Mouse (Mus musculus) cerebellum, postnatal 14 days (tissue): ENCODE results near the gene Coq10b.

Source experiments
- DNase-seq, 2 experiments: peaks; one replicate each; pipeline ENCODE4 v3.0.0; 2021; ENCODE audit warnings: mixed read lengths in 2 of 2

Coq10b gene

DNA sequence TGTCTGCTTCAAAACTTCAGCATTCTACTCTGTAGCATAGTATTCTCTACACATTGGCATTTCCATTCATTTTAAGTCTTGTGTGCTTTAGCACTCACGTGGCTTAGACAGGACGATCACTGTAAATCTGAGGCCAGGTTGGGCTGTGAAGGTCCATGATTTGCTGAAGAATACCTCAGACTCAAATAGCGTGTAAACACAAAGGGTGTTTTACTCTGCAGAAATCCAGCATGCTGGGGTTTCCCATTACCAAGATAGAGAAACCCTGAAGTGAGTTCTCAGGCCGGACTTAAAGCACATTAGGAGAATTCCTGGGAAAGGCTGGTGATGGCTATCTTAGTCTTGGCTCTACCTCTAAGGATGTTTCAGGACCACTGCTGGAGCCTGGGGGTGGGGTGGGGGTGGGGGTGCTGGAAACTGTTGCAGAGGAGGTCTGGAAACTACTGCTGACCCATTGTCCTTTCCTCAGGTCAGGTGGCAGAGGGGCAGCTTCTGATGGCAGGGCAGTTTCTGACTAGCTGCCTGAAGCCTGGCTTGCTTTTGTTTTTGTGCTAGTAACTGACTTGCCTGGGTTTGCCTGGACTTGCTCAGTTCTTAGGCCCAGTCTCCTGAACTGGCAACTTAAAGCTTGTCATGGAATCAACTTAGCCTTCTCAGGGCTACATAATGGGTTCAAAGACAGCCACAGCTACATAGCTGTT, 56.6 kb downstream of the Coq10b start:
- no peak for DNase-seq
